Mouse (Mus musculus): ENCODE measurements around the gene Gm8011. TPM values are rescaled to one million over a fixed set of nuclear protein-coding genes. Genes with fewer than 3 reads are reported as not detected.
"Not testable (repeated sequence)": the region's sequence is repeated elsewhere in the genome, so short reads cannot be mapped to it uniquely, and the experiment has no call there.

Gm8011 gene
- polyA plus RNA-seq (2016; fragmentation: Nextera tagmentation; extraction: Ambion mirVana): not detected in 2 replicates

DNA sequence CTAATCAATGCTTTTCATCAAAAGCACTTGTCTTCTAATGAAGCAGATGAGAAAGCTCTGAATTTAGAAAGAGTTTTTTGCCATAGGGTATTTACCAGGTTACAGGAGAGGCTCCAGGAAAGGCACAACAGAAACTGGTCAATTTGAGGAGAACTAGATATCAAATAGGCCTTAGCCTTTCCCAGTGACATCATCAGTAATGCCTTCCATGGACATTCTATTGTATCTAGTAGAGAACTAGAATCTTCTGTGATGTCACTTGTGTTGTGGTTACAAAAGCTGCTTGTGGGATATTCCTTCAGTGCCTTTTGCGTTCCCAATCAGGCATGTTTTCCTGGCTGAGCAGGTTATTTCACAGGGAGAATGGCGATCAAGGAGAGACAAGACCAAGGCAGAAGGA, at the start of gene Gm8011:
TSS of gene Gm8011 (plus strand) at position 301 of the 400 bp plus-strand sequence.
- not testable (repeated sequence) for H3K27ac ChIP-seq

DNA sequence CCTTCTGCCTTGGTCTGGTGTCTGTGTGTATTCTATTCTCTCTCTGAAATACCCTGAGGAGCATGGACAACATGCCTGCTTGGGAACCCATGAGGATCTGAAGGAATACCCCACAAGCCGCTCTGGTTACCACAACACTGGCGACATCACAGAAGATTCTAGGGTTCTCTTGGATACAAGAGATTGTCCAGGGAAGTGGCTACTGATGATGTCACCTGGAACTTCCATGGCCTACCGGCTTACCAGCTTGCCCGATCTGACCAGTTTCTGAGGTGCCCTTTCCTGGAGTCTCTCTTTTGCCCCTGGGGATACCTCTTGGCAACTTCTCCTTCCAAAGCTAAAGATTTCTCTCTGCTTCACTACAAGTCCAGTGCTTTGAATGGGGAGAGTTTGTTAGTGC, 24.1 kb upstream of the Gm8011 start, which contains the start of gene Gm8005:
TSS of gene Gm8005 (minus strand) at position 101 of the 400 bp plus-strand sequence.
- H3K4me1 ChIP-seq; H3K9ac ChIP-seq; H3K36me3 ChIP-seq; H3K27me3 ChIP-seq; H3K4me2 ChIP-seq (replicated peaks); ATAC-seq (ENCODE audit: insufficient number of reproducible peaks, insufficient read depth, low FRiP score, low TSS enrichment); H3K27ac ChIP-seq; H3K4me3 ChIP-seq; H3K9me3 ChIP-seq: not testable (repeated sequence)
- WGBS: 91% methylated on average over 2 of the region's 4 CpGs

More for the DNA sequence above, at the start of gene Gm8011:
- H3K4me3 ChIP-seq; H3K4me1 ChIP-seq; ATAC-seq (ENCODE audit: insufficient number of reproducible peaks, insufficient read depth, low FRiP score, low TSS enrichment); H3K9ac ChIP-seq; H3K4me2 ChIP-seq (replicated peaks); H3K36me3 ChIP-seq; H3K27me3 ChIP-seq; H3K9me3 ChIP-seq: not testable (repeated sequence)
- WGBS: 57% methylated on average over 2 of the region's 2 CpGs

DNA sequence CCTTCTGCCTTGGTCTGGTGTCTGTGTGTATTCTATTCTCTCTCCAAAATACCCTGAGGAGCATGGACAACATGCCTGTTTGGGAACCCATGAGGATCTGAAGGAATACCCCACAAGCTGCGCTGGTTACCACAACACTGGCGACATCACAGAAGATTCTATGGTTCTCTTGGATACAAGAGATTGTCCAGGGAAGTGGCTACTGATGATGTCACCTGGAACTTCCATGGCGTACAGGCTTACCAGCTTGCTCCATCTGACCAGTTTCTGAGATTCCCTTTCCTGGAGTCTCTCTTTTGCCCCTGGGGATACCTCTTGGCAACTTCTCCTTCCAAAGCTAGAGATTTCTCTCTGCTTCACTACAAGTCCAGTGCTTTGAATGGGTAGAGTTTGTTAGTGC, 38.6 kb downstream of the Gm8011 start, which contains the start of gene Gm8020:
TSS of gene Gm8020 (minus strand) at position 101 of the 400 bp plus-strand sequence.
- WGBS: 88% methylated on average over 2 of the region's 3 CpGs
- not testable (repeated sequence) for H3K4me2 ChIP-seq (replicated peaks); H3K4me1 ChIP-seq; ATAC-seq (ENCODE audit: insufficient number of reproducible peaks, insufficient read depth, low FRiP score, low TSS enrichment); H3K9ac ChIP-seq; H3K36me3 ChIP-seq; H3K9me3 ChIP-seq; H3K27ac ChIP-seq; H3K4me3 ChIP-seq; H3K27me3 ChIP-seq

Other genes starting within 250 kb of the Gm8011 start
- not detected in 2 replicates for gene Gm17026, start 203.8 kb upstream of the Gm8011 start, polyA plus RNA-seq (2016; fragmentation: Nextera tagmentation; extraction: Ambion mirVana)
- not detected in 2 replicates for gene Gm9611, start 166.5 kb upstream of the Gm8011 start, polyA plus RNA-seq (2016; fragmentation: Nextera tagmentation; extraction: Ambion mirVana)
- not detected in 2 replicates for gene Gm7995, start 153.7 kb upstream of the Gm8011 start, polyA plus RNA-seq (2016; fragmentation: Nextera tagmentation; extraction: Ambion mirVana)
- not detected in 2 replicates for gene Gm8005, start 24.2 kb upstream of the Gm8011 start, polyA plus RNA-seq (2016; fragmentation: Nextera tagmentation; extraction: Ambion mirVana)
- gene Gm8020, start 38.5 kb downstream of the Gm8011 start, polyA plus RNA-seq (2016; fragmentation: Nextera tagmentation; extraction: Ambion mirVana): not detected in 2 replicates
- gene Gm8024, start 60.4 kb downstream of the Gm8011 start, polyA plus RNA-seq (2016; fragmentation: Nextera tagmentation; extraction: Ambion mirVana): not detected in 2 replicates
- not detected in 2 replicates for gene Gm17124, start 136.0 kb downstream of the Gm8011 start, polyA plus RNA-seq (2016; fragmentation: Nextera tagmentation; extraction: Ambion mirVana)
- gene Gm3633, start 178.0 kb downstream of the Gm8011 start, polyA plus RNA-seq (2016; fragmentation: Nextera tagmentation; extraction: Ambion mirVana): not detected in 2 replicates
- not detected in 2 replicates for gene Gm10378, start 192.1 kb downstream of the Gm8011 start, polyA plus RNA-seq (2016; fragmentation: Nextera tagmentation; extraction: Ambion mirVana)

Measured in embryonic facial prominence, embryonic 12.5 days (tissue).